Mouse (Mus musculus) forebrain, embryonic 13.5 days (tissue): ENCODE measurements around the gene Rbbp4. TPM values are rescaled to one million over a fixed set of nuclear protein-coding genes. Genes with fewer than 3 reads are reported as not detected.

Experiments used
- ATAC-seq: fragments of 200-750 bp; cut with Nextera tagmentation; 2 replicates; pipeline ENCODE4 v1.8.0; 2017
- H3K27ac ChIP-seq: fragments of 300-500 bp; sonication (generic); 2 replicates; pipeline ENCODE4 v1.5.1; 2015; ENCODE audit warnings: inconsistent platforms, mild to moderate bottlenecking, moderate library complexity
- H3K27me3 ChIP-seq: fragments of 300-500 bp; sonication (generic); 2 replicates; pipeline ENCODE4 v1.6.1; 2015; ENCODE audit warnings: mild to moderate bottlenecking, inconsistent platforms
- H3K36me3 ChIP-seq: fragments of 300-500 bp; sonication (generic); 2 replicates; pipeline ENCODE4 v1.6.1; 2015; ENCODE audit warnings: mild to moderate bottlenecking, inconsistent platforms; ENCODE audit not compliant: poor library complexity, severe bottlenecking
- H3K4me1 ChIP-seq: fragments of 300-500 bp; sonication (generic); 2 replicates; pipeline ENCODE4 v1.6.1; 2015; ENCODE audit warnings: inconsistent platforms
- H3K4me2 ChIP-seq: fragments of 300-500 bp; sonication (generic); 2 replicates; pipeline ENCODE4 v1.6.1; 2015; ENCODE audit warnings: inconsistent platforms, mild to moderate bottlenecking, moderate library complexity
- H3K4me3 ChIP-seq: fragments of 300-500 bp; sonication (generic); 2 replicates; pipeline ENCODE4 v1.5.1; 2015; ENCODE audit warnings: mild to moderate bottlenecking, inconsistent platforms
- H3K9ac ChIP-seq: fragments of 300-500 bp; sonication (generic); 2 replicates; pipeline ENCODE4 v1.6.1; 2015; ENCODE audit warnings: mild to moderate bottlenecking, inconsistent platforms
- H3K9me3 ChIP-seq: fragments of 300-500 bp; sonication (generic); replicated peaks from 2 replicates; pipeline ENCODE4 v1.6.1; 2016; ENCODE audit warnings: inconsistent platforms
- WGBS: fragments of 180-500 bp; shearing (Covaris S2); methylation state at CpG from one replicate; pipeline ENCODE4 v1.1.7; 2015; 5-methylcytosine and 5-hydroxymethylcytosine counted together
- polyA plus RNA-seq: library from polyadenylated mRNA; unstranded; fragments of >200 nt; fragmentation: Nextera tagmentation; extraction: Ambion mirVana; gene quantifications from 2 replicates; pipeline ENCODE4 v1.2.1, GENCODE M21; 2015

Gene Rbbp4
- polyA plus RNA-seq, 1 experiment from 2014 or later, result 564 TPM

GRCm38 (mm10) chr4:129288067-129288466, 47.1 kb downstream of the Rbbp4 start:
- Histone ChIP-seq H3K36me3 (no peaks in the 10 kb centered on the region), H3K27ac (no peak overlapping the region), H3K4me2 (peak overlapping the region; percentile 89), H3K27me3 (peaks cover 24% of the 10 kb centered on the region), H3K9me3 (no peaks in the 10 kb centered on the region), H3K4me3 (no peak overlapping the region; the same call in 1 of the 2 replicates), H3K9ac (no peak overlapping the region), H3K4me1 (peaks cover 18% of the 10 kb centered on the region)
- no peak for ATAC-seq
- 34% methylated on average over 3 of the region's 3 CpGs for WGBS

- ATAC-seq, result peak; percentile 21; the same call in 1 of the 2 replicates
- Histone ChIP-seq H3K27ac (no peak within 1 kb of the TSS), H3K27me3 (peaks cover 24% of the 10 kb centered on the region), H3K4me3 (peak within 1 kb of the TSS; percentile 47), H3K4me1 (peaks cover 18% of the 10 kb centered on the region), H3K36me3 (no peaks in the 10 kb centered on the region), H3K9me3 (no peaks in the 10 kb centered on the region), H3K9ac (peak within 1 kb of the TSS; percentile 64), H3K4me2 (peak within 1 kb of the TSS; percentile 89)
- WGBS, result 1% methylated on average over 50 of the region's 53 CpGs
Observed at GRCm38 (mm10) chr4:129287472-129287981, 47.6 kb downstream of the Rbbp4 start, which contains the start of gene Sync. Gene Sync (plus strand): TSS chr4:129287617.

GRCm38 (mm10) chr4:129286683-129287471, 48.3 kb downstream of the Rbbp4 start:
- Histone ChIP-seq H3K4me1 (peaks cover 18% of the 10 kb centered on the region), H3K4me2 (peak overlapping the region; percentile 89), H3K9ac (peak overlapping the region; percentile 64), H3K27me3 (peaks cover 24% of the 10 kb centered on the region), H3K36me3 (no peaks in the 10 kb centered on the region), H3K4me3 (peak overlapping the region; percentile 47), H3K27ac (no peak overlapping the region), H3K9me3 (no peaks in the 10 kb centered on the region)
- 2% methylated on average over 27 of the region's 28 CpGs for WGBS
- ATAC-seq, result peak; percentile 24; the same call in 1 of the 2 replicates

- no peak overlapping the region for H3K27ac ChIP-seq
- peak overlapping the region; percentile 89 for H3K4me2 ChIP-seq
- whole genome bisulfite sequencing, result 63% methylated on average over 5 of the region's 5 CpGs
- no peak overlapping the region for H3K9ac ChIP-seq
- peaks cover 24% of the 10 kb centered on the region for H3K27me3 ChIP-seq
- H3K4me3 ChIP-seq, result 0 out of 2 replicates have a peak overlapping the region, but pooled peaks have one; percentile 47
- no peaks in the 10 kb centered on the region for H3K9me3 ChIP-seq
- ATAC-seq, result no peak
- H3K4me1 ChIP-seq, result peaks cover 18% of the 10 kb centered on the region
- no peaks in the 10 kb centered on the region for H3K36me3 ChIP-seq
Observed at GRCm38 (mm10) chr4:129286001-129286682, 49.0 kb downstream of the Rbbp4 start.

GRCm38 (mm10) chr4:129284685-129285084, 50.5 kb downstream of the Rbbp4 start:
- peaks cover 18% of the 10 kb centered on the region for H3K4me1 ChIP-seq
- H3K4me3 ChIP-seq, result no peak overlapping the region
- no peak for ATAC-seq
- H3K9ac ChIP-seq, result no peak overlapping the region
- no peaks in the 10 kb centered on the region for H3K36me3 ChIP-seq
- 85% methylated on average over 2 of the region's 2 CpGs for WGBS
- no peak overlapping the region for H3K27ac ChIP-seq
- peaks cover 24% of the 10 kb centered on the region for H3K27me3 ChIP-seq
- no peak overlapping the region for H3K4me2 ChIP-seq
- no peaks in the 10 kb centered on the region for H3K9me3 ChIP-seq

GRCm38 (mm10) chr4:129283226-129283625, 51.9 kb downstream of the Rbbp4 start:
- Histone ChIP-seq H3K9me3 (no peaks in the 10 kb centered on the region), H3K4me2 (no peak overlapping the region), H3K36me3 (no peaks in the 10 kb centered on the region), H3K27ac (no peak overlapping the region), H3K27me3 (peaks cover 20% of the 10 kb centered on the region), H3K9ac (no peak overlapping the region), H3K4me3 (no peak overlapping the region), H3K4me1 (peaks cover 18% of the 10 kb centered on the region)
- no peak for ATAC-seq
- WGBS, result 88% methylated on average over 5 of the region's 5 CpGs

GRCm38 (mm10) chr4:129282786-129283185, 52.4 kb downstream of the Rbbp4 start:
- H3K27ac ChIP-seq, result no peak overlapping the region
- H3K27me3 ChIP-seq, result peaks cover 18% of the 10 kb centered on the region
- H3K4me1 ChIP-seq, result peaks cover 17% of the 10 kb centered on the region
- 83% methylated on average over 5 of the region's 5 CpGs for WGBS
- H3K4me3 ChIP-seq, result no peak overlapping the region
- ATAC-seq, result no peak
- H3K9ac ChIP-seq, result no peak overlapping the region
- no peaks in the 10 kb centered on the region for H3K36me3 ChIP-seq
- H3K4me2 ChIP-seq, result no peak overlapping the region
- H3K9me3 ChIP-seq, result no peaks in the 10 kb centered on the region

- no peaks in the 10 kb centered on the region for H3K36me3 ChIP-seq
- H3K4me2 ChIP-seq, result 0 out of 2 replicates have a peak overlapping the region, but pooled peaks have one; percentile 10
- no peaks in the 10 kb centered on the region for H3K9me3 ChIP-seq
- H3K27me3 ChIP-seq, result no peaks in the 10 kb centered on the region
- ATAC-seq, result peak; percentile 58; the same call in 1 of the 2 replicates
- no peak overlapping the region for H3K9ac ChIP-seq
- WGBS, result under 1% methylated on average over 18 of the region's 18 CpGs
- H3K27ac ChIP-seq, result no peak overlapping the region
- no peak overlapping the region for H3K4me3 ChIP-seq
- H3K4me1 ChIP-seq, result peaks cover 7% of the 10 kb centered on the region
Observed at GRCm38 (mm10) chr4:129276453-129276865, 58.7 kb downstream of the Rbbp4 start.

- Histone ChIP-seq H3K9me3 (no peaks in the 10 kb centered on the region), H3K4me1 (peaks cover 7% of the 10 kb centered on the region), H3K27me3 (no peaks in the 10 kb centered on the region), H3K36me3 (no peaks in the 10 kb centered on the region), H3K9ac (no peak overlapping the region), H3K27ac (no peak overlapping the region), H3K4me3 (no peak overlapping the region), H3K4me2 (no peak overlapping the region)
- WGBS, result 23% methylated on average over 5 of the region's 5 CpGs
- no peak for ATAC-seq
Observed at GRCm38 (mm10) chr4:129272756-129273046, 62.5 kb downstream of the Rbbp4 start.

- H3K36me3 ChIP-seq, result no peaks in the 10 kb centered on the region
- WGBS, result 27% methylated on average over 15 of the region's 15 CpGs
- no peak for ATAC-seq
Observed at GRCm38 (mm10) chr4:129271991-129272755, 63.0 kb downstream of the Rbbp4 start.

GRCm38 (mm10) chr4:129268698-129269097, 66.5 kb downstream of the Rbbp4 start:
- no peak overlapping the region for H3K27ac ChIP-seq
- no peak overlapping the region for H3K4me3 ChIP-seq
- H3K4me1 ChIP-seq, result peaks cover 7% of the 10 kb centered on the region
- no peaks in the 10 kb centered on the region for H3K36me3 ChIP-seq
- no peak overlapping the region for H3K9ac ChIP-seq
- no peak for ATAC-seq
- H3K4me2 ChIP-seq, result no peak overlapping the region
- WGBS, result 63% methylated on average over 1 of the region's 1 CpGs
- H3K27me3 ChIP-seq, result no peaks in the 10 kb centered on the region
- no peaks in the 10 kb centered on the region for H3K9me3 ChIP-seq

More at GRCm38 (mm10) chr4:129271991-129272755, 63.0 kb downstream of the Rbbp4 start:
- Histone ChIP-seq H3K9me3 (no peaks in the 10 kb centered on the region), H3K9ac (no peak overlapping the region), H3K27me3 (no peaks in the 10 kb centered on the region), H3K27ac (no peak overlapping the region), H3K4me2 (no peak overlapping the region), H3K4me3 (no peak overlapping the region), H3K4me1 (peaks cover 7% of the 10 kb centered on the region)
